Mouse (Mus musculus) lung, adult 2 months (tissue): ENCODE measurements around the gene Hnrnpd. TPM values are rescaled to one million over a fixed set of nuclear protein-coding genes. Genes with fewer than 3 reads are reported as not detected.
A peak's percentile ranks its signal among the peaks of the same experiment; 100 is the strongest.

Experiments
- DNase-seq: peaks from one replicate; pipeline ENCODE4 v3.0.0; 2022
- H3K4me1 ChIP-seq: fragments of 200-500 bp; 2 replicates; pipeline ENCODE4 v1.6.1; 2011; ENCODE audit warnings: low read length; ENCODE audit not compliant: control insufficient read depth, insufficient read depth
- H3K4me3 ChIP-seq: fragments of 200-500 bp; replicated peaks from 2 replicates; pipeline ENCODE3; 2011; ENCODE audit warnings: low read depth, mild to moderate bottlenecking, control low read depth, low read length; ENCODE audit errors: extremely low read depth
- CTCF ChIP-seq: fragments of 200-500 bp; IDR thresholded peaks from 2 replicates; pipeline ENCODE4 v1.5.1; 2011; ENCODE audit warnings: mild to moderate bottlenecking, low read length, control low read depth; ENCODE audit not compliant: insufficient read depth
- POLR2A ChIP-seq: fragments of 200-500 bp; IDR thresholded peaks from 2 replicates; pipeline ENCODE4 v1.6.1; 2011; ENCODE audit warnings: low read depth, mild to moderate bottlenecking, control low read depth, low read length, borderline replicate concordance; ENCODE audit errors: extremely low read depth
- WGBS: fragments of 180-500 bp; shearing (Covaris S2); methylation state at CpG from one replicate; pipeline ENCODE4 v1.1.7; 2018; 5-methylcytosine and 5-hydroxymethylcytosine counted together
- polyA plus RNA-seq: library from polyadenylated mRNA; depleted of rRNA; stranded (reverse); fragments of >200 nt; gene quantifications from 2 replicates; pipeline ENCODE4 v1.2.3, GENCODE M21; 2012; rRNA removed

The Hnrnpd gene
- 28.5 and 46.0 TPM in 2 replicates for polyA plus RNA-seq

GRCm38 (mm10) chr5:99978699-99979442, at the start of gene Hnrnpd, which contains the start of gene 4930524J08Rik:
Gene Hnrnpd, minus strand, starts transcription at chr5:99978938.
Gene 4930524J08Rik, plus strand, starts transcription at chr5:99979061.
- peaks cover 4% of the 10 kb centered on the region for H3K4me1 ChIP-seq
- under 1% methylated on average over 89 of the region's 97 CpGs for WGBS
- peak within 1 kb of the TSS; percentile 100 for H3K4me3 ChIP-seq
- no peak for TF ChIP-seq CTCF
- TF ChIP-seq POLR2A, result peak; percentile 72; the same call in 1 of the 2 replicates
- DNase-seq, result peak; percentile 91

DNA sequence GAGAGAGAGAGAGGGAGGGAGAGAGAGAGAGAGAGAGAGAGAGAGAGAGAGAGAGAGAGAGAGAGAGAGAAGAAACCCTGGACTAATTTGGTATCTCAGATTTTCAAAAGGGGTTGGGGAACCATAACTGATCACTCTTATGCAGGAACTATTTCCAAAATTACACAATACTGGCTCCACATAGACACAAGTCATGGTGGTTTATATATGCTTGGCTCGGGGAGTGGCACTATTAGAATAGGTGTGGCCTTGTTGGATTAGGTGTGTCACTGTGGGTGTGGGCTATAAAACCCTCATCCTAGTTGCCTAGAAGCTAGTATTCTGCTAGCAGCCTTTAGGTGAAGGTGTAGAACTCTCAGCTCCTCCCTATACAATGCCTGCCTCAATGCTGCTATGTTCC, 46.1 kb upstream of the Hnrnpd start:
- TF ChIP-seq CTCF (no peak), POLR2A (no peak)
- no peak for DNase-seq
- Histone ChIP-seq H3K4me1 (peaks cover 1% of the 10 kb centered on the region; the same call in 1 of the 2 replicates), H3K4me3 (no peak overlapping the region)
- WGBS, result 48% methylated on average over 1 of the region's 1 CpGs

- 58% methylated on average over 5 of the region's 5 CpGs for WGBS
- TF ChIP-seq POLR2A, result no peak
- no peak for TF ChIP-seq CTCF
- H3K4me1 ChIP-seq, result no peaks in the 10 kb centered on the region
- no peak overlapping the region for H3K4me3 ChIP-seq
- DNase-seq, result no peak
Measured at GRCm38 (mm10) chr5:100024403-100024802, 45.7 kb upstream of the Hnrnpd start.

DNA sequence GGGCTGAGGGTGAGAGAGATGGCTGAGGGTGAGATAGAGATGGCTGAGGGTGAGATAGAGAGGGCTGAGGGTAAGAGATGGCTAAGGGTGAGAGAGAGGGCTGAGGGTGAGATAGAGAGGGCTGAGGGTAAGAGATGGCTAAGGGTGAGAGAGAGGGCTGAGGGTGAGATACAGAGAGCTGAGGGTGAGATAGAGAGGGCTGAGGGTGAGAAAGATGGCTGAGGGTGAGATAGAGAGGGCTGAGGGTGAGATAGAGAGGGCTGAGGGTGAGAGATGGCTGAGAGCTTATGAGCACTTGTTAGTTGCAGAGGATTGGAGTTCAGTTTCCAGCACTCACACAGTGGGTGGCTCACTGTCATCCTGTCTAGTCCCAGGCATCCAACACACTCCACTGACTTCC, 41.4 kb upstream of the Hnrnpd start:
- TF ChIP-seq CTCF (no peak), POLR2A (no peak)
- DNase-seq, result no peak
- Histone ChIP-seq H3K4me3 (no peak overlapping the region), H3K4me1 (no peaks in the 10 kb centered on the region)

- TF ChIP-seq CTCF (no peak), POLR2A (no peak)
- H3K4me3 ChIP-seq, result no peak overlapping the region
- no peak for DNase-seq
- no peaks in the 10 kb centered on the region for H3K4me1 ChIP-seq
- 76% methylated on average over 9 of the region's 9 CpGs for WGBS
Measured at GRCm38 (mm10) chr5:100012599-100012998, 33.9 kb upstream of the Hnrnpd start.

DNA sequence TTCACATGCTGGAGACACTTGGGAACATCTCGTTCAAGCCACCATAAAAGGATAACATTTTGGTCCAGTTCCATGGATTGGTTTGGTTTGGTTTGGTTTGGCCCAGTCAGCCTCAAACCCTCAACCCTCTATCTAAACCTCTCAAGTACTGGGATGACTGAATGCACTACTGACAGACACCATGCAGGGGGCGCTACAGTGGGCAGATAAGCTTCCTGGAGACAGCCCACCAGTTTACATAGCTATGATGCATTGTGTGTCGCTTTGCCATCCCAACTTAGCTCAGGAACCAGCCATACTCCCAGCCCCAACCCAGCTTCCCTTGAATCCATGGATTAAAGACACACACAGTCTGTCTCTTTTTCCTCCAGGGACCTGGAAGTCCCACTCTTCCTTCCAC, 29.7 kb upstream of the Hnrnpd start:
- no peak overlapping the region for H3K4me3 ChIP-seq
- no peaks in the 10 kb centered on the region for H3K4me1 ChIP-seq
- DNase-seq, result no peak
- TF ChIP-seq CTCF (no peak), POLR2A (no peak)
- 52% methylated on average over 3 of the region's 3 CpGs for WGBS

- WGBS, result 82% methylated on average over 4 of the region's 4 CpGs
- TF ChIP-seq CTCF (no peak), POLR2A (no peak)
- Histone ChIP-seq H3K4me1 (no peaks in the 10 kb centered on the region), H3K4me3 (no peak overlapping the region)
- DNase-seq, result no peak
Measured at GRCm38 (mm10) chr5:100007040-100007375, 28.3 kb upstream of the Hnrnpd start.

DNA sequence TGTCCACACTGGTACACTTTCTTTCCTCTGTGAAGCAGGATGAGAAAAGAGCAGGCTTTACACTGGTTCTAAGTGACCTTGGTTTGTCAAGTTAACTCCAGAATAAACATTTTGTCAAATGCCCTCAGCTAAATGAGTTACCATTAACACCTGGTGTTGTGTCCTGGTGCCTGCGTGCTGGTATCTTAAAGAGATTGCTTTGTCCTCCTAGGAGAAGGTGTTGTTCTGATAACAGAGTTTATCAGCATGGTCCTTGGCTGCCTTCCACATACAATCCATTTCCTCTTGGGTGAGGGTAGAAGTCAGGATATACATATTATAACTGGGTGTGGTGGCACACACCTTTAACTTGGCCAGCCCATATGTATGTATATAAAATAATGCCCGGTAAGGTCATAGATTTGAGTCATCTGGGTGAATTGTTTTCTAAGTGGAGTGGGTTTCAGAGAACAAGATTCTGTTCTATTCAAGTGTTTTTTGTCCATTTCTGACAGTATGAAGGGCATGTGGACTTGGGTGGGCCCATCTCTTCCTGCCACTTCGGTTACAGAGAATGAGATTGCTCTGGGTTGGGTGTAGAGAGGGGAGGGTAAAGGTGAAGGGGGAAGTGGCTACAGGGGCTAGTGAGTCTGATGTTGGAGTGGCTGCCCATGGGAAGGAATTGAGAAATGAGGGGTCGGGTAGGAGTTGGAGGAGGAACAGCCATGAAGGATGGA, 27.7 kb upstream of the Hnrnpd start:
- WGBS, result 63% methylated on average over 4 of the region's 4 CpGs
- no peak for DNase-seq
- Histone ChIP-seq H3K4me1 (no peaks in the 10 kb centered on the region), H3K4me3 (no peak overlapping the region)
- TF ChIP-seq POLR2A, result no peak
- no peak for TF ChIP-seq CTCF

DNA sequence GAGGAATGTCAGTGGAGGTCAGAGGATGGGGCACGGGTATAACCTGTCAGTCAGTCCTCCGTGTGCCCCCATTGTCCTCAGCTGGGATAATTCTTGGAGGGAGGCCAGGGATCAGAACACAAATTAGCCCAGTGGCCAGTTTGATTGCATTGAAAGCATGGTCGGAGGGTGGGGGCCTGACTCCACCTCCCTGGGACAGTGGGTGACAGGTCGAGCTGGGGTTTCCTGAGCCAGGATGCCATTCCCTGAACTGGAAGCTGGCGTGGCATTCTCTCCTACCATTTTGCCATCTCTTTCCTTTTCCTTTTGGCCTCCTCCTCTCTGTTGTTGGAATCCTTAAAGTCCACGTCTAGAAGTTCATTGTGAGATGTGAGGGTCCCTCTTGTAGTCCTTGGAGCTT, 27.2 kb upstream of the Hnrnpd start:
- Histone ChIP-seq H3K4me3 (no peak overlapping the region), H3K4me1 (no peaks in the 10 kb centered on the region)
- TF ChIP-seq CTCF (no peak), POLR2A (no peak)
- 65% methylated on average over 6 of the region's 6 CpGs for WGBS
- DNase-seq, result no peak

DNA sequence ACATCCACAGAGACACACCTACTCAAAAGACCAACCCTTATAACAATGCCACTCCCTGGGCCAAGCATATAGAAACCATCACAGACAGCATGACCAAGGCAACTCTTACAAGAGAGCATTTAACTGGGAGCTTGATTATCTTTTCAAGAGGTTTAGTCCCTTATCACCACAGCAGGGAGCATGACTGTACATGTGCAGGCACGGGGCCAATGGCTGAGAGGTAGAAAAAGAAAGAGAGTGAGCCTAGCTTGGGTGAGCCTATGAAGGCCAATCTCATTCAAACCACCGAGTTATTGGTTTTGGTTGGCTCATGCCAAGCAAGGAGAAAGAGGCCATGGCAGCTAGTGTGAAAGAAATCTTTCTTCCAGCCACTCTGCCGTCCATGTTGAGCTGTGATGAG, 26.7 kb upstream of the Hnrnpd start:
- H3K4me1 ChIP-seq, result no peaks in the 10 kb centered on the region
- no peak overlapping the region for H3K4me3 ChIP-seq
- no peak for DNase-seq
- TF ChIP-seq POLR2A, result no peak
- TF ChIP-seq CTCF, result no peak
- WGBS, result 65% methylated on average over 3 of the region's 3 CpGs
